Mouse (Mus musculus) ES-Bruce4 (cell line): Measurements from ENCODE around the gene Morc3.

Source experiments
- CTCF ChIP-seq: IDR thresholded peaks from one replicate; pipeline ENCODE4 v1.8.1; 2011; ENCODE audit warnings: low read depth, low read length
- POLR2A ChIP-seq: IDR thresholded peaks from one replicate; pipeline ENCODE4 v1.8.1; 2011; ENCODE audit warnings: low read length; ENCODE audit not compliant: insufficient read depth

GRCm38 (mm10) chr16:93797021-93797840 lies 34.7 kb upstream of the Morc3 start:
- TF ChIP-seq POLR2A (no peak), CTCF (no peak)
